8 mouse cellular contexts compared by ENCODE assay signal in the genomic region with DNA sequence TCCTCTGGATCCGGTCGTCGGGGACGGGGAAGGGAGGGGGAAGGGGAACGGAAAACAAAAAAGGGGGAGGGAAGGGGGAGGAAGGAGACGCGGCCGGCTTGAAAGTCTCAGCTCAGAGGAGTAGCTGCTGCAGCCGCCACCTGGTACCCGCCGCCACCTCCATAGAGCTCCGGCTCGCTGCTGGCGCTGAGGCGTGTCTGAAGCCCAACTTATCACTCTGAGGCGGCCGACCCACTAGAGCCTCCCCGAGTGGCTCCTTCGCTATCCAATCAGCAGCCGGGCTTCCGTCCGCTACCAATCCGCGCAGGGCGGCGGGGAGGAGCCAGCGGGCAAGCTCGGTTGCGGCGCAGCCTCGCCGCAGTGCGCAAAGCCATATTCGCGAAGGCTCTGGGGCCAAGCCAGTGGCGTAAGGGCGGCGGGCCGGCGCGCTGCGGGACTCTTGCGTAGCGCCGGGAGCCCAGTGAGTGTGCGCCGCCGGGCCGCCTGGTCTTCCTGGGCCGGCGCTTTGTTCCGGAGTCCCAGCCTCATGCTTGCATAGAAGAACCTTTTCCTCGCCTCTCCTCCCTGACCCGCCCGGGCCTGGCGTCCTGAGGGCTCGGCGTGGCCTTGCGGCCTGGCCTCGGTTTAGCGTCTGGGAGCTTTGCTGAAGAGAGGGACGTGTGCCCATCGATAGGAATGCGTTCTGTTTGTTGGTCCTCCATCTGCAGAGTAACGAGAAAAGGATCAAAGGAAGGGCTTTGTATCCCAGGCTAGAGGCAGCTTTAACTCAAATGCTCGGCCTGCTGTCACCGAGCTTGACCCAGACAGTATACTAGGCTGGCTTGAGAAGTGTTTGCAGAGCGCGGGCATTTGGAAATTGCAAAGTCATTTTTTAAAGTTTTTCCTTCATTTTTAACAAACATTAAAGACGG. TPM values are rescaled to one million over a fixed set of nuclear protein-coding genes. Genes with fewer than 3 reads are reported as not detected.
DNase-seq lines count a peak whose midpoint lies in the region; ATAC-seq lines count a peak whose summit lies in the region.

Eif4g2 (minus strand) TSS at position 209 of the 911 bp plus-strand sequence.

- ATAC-seq in inflammation-experienced regulatory T-cells, adult 6 months: peak; percentile 89
- ATAC-seq in megakaryocyte-erythroid progenitor cell, adult 5-6 weeks (replicated peaks; ENCODE audit: low FRiP score, low TSS enrichment, poor library complexity, severe bottlenecking): peak; percentile 96

- intact Hi-C loops in gastrocnemius, postnatal 14 days (cut with DNase I; ENCODE audit: low total_unique reads): no loop called here
- intact Hi-C loops in left cerebral cortex, postnatal 10 days (cut with DNase I): loop anchor here (2.0 to 10.0 kb wide), 3 partner anchors 40 to 162 kb away; no protein-coding TSS in a partner anchor

- DNase-seq in adrenal gland, adult (ENCODE audit: inconsistent age in 2 of 2, low spot score in 1 of 2): peak; percentile 100
- DNase-seq in embryo, embryonic 10.5 days (ENCODE audit: low spot score): peak; percentile 98
- peak; percentile 99 for DNase-seq in gastrocnemius, postnatal 14 days
- peak; percentile 99 for DNase-seq in left cerebral cortex, postnatal 10 days (ENCODE audit: extremely low spot score in 1 of 2, low spot score in 2 of 2)
- DNase-seq in right cerebral cortex, postnatal 25 days: peak; percentile 100
- peak; percentile 98 to 99 for DNase-seq in urinary bladder, postnatal 4 days (ENCODE audit: low spot score in 2 of 2)

RNA-seq across cellular contexts. Expression of gene Eif4g2, which starts in this region (rescaled TPM):
- 100 to 1,000 TPM; 561 to 606 TPM for total RNA-seq in gastrocnemius, postnatal 14 days (2021)
- 1,000 to 10,000 TPM in 1 of 3 experiments, 100 to 1,000 TPM in 2; 799 to 1,002 (median 808) TPM for polyA plus RNA-seq in inflammation-experienced regulatory T-cells, adult 6 months (2017; shearing (Covaris generic))
- total RNA-seq in left cerebral cortex, postnatal 10 days (2021): 100 to 1,000 TPM; 942 to 954 TPM
- 632 and 734 TPM in 2 replicates for total RNA-seq in megakaryocyte-erythroid progenitor cell, adult 5-6 weeks (2014; fragmentation: Nextera tagmentation)
- 781 and 891 TPM in 2 replicates for total RNA-seq in megakaryocyte-erythroid progenitor cell, adult 5-6 weeks (2017)

Comparison
In these comparisons a context has a peak if more than half of its experiments do, and no peak if none do; other contexts are left out.
1. Peak in every context shown above with its lines: DNase-seq and ATAC-seq.